Mouse (Mus musculus) retina, adult 2 months (tissue): Measurements from ENCODE around the gene Hnrnpr.

Source experiments
- DNase-seq: peaks from one replicate; pipeline ENCODE4 v3.0.0-alpha.2; 2012; ENCODE audit warnings: low read depth, low spot score

Gene Hnrnpr

DNA sequence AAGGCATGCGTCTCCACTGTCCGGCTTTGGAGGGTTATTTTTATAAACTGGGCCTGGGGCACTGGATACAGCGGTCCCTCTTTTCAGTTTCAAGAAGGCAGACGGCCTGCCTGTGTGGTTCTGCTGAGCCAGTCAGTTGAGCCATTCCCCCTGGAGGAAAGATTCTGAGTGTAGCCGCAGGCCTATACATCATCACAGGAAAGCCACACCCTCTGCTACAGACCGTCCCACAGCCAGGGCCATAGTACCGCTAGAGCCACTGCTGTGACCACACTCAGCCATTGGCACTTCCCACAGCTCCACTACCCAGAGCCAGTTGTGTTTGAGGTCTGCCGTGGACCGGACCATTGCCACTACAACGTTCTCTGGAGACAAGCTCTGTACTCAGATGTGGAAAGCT is 91.1 kb downstream of the Hnrnpr start:
- no peak for DNase-seq

DNA sequence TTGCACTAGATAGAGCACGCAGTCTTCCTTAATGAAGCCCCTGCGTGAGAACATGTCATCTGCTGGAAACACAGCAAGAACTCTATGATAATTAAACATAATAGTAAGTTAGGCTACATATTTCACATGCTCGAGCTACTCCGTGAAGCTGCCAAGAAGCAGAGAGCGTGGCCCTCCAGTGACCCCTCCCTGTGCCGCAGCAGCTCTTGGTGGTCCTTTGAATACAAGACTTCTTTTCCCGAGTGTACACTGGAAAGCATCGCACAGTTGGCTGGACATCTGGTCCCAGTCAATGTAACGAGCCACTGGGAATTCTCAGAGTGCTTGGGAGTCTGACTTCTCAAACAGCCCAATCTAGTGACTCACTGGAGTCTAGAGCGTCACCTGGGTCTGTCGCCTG is 97.1 kb downstream of the Hnrnpr start:
- no peak for DNase-seq
